Mouse (Mus musculus): ENCODE results near the gene Aim2.

DNA sequence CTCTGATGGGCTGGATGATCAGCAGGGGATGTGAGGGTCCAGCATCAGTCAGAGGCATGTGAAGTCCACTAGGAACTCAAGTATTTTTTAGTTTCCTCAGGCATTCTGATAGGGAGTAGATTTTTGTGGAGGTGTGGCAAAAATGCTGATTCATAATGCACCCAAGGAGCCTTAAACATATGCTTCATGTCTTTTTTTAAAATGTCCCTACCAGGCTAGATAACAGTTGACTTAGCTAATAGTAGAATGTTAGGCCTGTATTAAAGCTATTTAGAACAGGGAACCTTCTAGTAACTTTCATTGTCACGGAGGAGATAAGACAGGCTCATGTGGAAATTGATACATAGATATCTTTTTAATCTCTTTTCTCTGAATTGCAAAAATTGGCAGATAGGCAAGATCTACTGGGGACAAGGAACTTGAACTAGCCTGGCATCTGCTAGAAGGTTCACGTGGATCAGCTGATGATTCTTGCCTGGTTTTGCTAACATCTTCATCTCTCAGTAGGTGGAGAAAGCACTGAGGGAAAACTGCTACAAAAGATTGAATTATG lies 32.7 kb upstream of the Aim2 start:
- TF ChIP-seq CTCF (IDR thresholded peaks at IDR 0.05) (no peak), POLR2A (IDR thresholded peaks at IDR 0.05; ENCODE audit: insufficient read depth, low read depth, low read length) (no peak)

Measured in heart, adult 2 months (tissue).